Mouse (Mus musculus): Measurements from ENCODE around the gene Ndufaf8. TPM values are rescaled to one million over a fixed set of nuclear protein-coding genes. Genes with fewer than 3 reads are reported as not detected.
A peak's percentile ranks its signal among the peaks of the same experiment; 100 is the strongest.

Gene Ndufaf8
- polyA plus RNA-seq (2012; rRNA removed) = 43.5 and 50.7 TPM in 2 replicates

DNA sequence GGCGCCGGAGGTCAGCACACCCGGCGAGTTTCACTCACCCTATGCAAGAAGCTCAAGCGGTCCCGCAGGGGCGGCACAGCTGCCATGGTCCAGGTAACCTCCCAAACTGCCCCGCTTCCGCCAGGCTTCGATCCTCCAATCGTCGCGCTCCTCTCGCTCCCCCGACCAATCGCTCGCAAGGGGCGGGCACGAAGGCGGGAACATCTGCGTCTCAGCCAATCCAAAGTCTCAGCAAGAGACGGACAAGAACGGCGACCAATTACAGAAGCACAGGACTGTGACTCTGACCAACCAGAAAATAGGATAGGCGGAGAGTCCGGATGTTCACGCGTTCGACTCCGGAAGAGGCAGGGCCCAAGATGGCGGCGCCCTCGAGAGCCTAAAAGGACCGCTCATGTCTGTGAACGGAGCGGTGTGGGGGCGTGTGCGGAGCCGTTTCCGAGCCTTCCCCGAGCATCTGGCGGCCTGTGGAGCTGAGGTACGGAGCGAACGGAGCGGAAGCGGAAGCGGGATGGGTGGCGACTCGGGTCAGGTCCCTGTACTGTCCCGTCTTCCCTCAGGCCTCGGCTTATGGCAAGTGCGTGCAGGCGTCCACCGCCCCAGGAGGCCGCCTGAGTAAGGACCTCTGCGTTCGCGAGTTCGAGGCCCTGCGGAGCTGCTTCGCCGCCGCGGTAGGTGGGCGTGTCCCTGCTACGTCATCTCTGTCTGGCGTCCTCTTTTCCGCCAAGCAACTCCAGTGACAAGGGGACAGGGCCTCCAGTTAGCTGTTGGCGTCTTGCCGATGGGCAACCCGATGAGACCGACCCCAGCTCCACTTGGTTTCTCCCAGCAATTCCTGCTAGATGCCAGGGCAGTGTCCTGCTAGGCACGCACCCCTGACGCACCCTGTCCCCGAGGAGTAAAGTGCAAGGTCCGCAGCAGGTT, at the start of gene Ndufaf8, which contains the start of gene Tepsin:
Ndufaf8 (plus strand) TSS at position 341 of the 924 bp plus-strand sequence.
Tepsin (minus strand) TSS at position 144 of the 924 bp plus-strand sequence.
- Histone ChIP-seq H3K27me3 (ENCODE audit: control insufficient read depth, insufficient read depth, low read length) (no peaks in the 10 kb centered on the region), H3K4me1 (ENCODE audit: control insufficient read depth, insufficient read depth, low read length) (peaks cover 9% of the 10 kb centered on the region), H3K4me3 (replicated peaks; ENCODE audit: insufficient read depth, low read depth, low read length) (peak within 1 kb of the TSS; percentile 73), H3K27ac (ENCODE audit: insufficient read depth, low read length) (peak within 1 kb of the TSS; percentile 21)
- TF ChIP-seq CTCF (IDR thresholded peaks at IDR 0.05; ENCODE audit: borderline replicate concordance, insufficient read depth, low read depth, low read length) (no peak), POLR2A (IDR thresholded peaks at IDR 0.05; ENCODE audit: borderline replicate concordance, insufficient read depth, low read length) (peak; percentile 67; the same call in 1 of the 2 replicates)
- under 1% methylated on average over 77 of the region's 77 CpGs for WGBS
- peak; percentile 99 to 100 for DNase-seq

GRCm38 (mm10) chr11:120049067-120049466, 49.7 kb upstream of the Ndufaf8 start:
- TF ChIP-seq POLR2A (IDR thresholded peaks at IDR 0.05; ENCODE audit: borderline replicate concordance, insufficient read depth, low read length) (no peak), CTCF (IDR thresholded peaks at IDR 0.05; ENCODE audit: borderline replicate concordance, insufficient read depth, low read depth, low read length) (no peak)
- Histone ChIP-seq H3K4me1 (ENCODE audit: control insufficient read depth, insufficient read depth, low read length) (peaks cover 29% of the 10 kb centered on the region), H3K4me3 (replicated peaks; ENCODE audit: insufficient read depth, low read depth, low read length) (no peak overlapping the region), H3K27me3 (ENCODE audit: control insufficient read depth, insufficient read depth, low read length) (no peaks in the 10 kb centered on the region), H3K27ac (ENCODE audit: insufficient read depth, low read length) (no peak overlapping the region)
- DNase-seq = peak in 1 of 2 experiments; percentile 36
- 90% methylated on average over 8 of the region's 8 CpGs for WGBS

DNA sequence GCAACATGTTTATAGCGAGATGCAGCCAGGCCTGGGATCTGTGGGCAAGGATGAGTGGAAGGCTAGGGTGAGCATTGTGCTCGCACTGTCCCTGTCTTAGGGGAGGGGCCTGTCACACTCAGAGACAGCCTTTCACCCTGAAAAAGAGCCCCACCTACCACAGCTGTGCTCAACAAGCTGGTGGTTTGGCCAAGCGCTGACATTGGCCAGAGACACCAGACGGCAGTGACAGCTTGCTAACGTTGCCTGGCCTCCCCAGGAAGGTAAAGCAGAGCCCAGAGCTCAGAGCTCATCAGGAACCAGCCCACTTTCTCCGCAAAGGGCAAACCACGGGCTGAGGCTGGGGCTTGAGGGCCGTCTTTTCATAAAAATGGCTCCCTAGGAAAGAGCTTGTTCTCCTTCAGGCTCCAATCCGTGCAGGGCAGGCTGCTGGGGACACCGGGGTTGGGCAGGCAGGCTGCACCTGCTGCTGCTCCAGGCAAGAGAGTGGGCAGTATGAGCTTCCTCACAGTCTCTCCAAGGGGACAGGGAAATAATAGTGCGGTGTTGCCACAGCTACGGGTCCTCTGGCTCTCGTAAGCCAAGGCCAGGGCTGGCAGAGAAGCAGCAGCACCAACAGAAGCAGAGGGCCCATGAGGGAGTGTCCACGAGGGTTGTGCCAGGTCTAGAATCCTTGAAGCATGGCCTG, 47.5 kb upstream of the Ndufaf8 start:
- Histone ChIP-seq H3K4me1 (ENCODE audit: control insufficient read depth, insufficient read depth, low read length) (peaks cover 31% of the 10 kb centered on the region), H3K27ac (ENCODE audit: insufficient read depth, low read length) (peak overlapping the region; percentile 42), H3K27me3 (ENCODE audit: control insufficient read depth, insufficient read depth, low read length) (no peaks in the 10 kb centered on the region), H3K4me3 (replicated peaks; ENCODE audit: insufficient read depth, low read depth, low read length) (no peak overlapping the region)
- no peak for TF ChIP-seq CTCF (IDR thresholded peaks at IDR 0.05; ENCODE audit: borderline replicate concordance, insufficient read depth, low read depth, low read length)
- TF ChIP-seq POLR2A (IDR thresholded peaks at IDR 0.05; ENCODE audit: borderline replicate concordance, insufficient read depth, low read length) = no peak
- peak; percentile 59 to 68 for DNase-seq
- 16% methylated on average over 14 of the region's 14 CpGs for WGBS

- WGBS = 62% methylated on average over 9 of the region's 9 CpGs
- TF ChIP-seq CTCF (IDR thresholded peaks at IDR 0.05; ENCODE audit: borderline replicate concordance, insufficient read depth, low read depth, low read length) (no peak), POLR2A (IDR thresholded peaks at IDR 0.05; ENCODE audit: borderline replicate concordance, insufficient read depth, low read length) (no peak)
- Histone ChIP-seq H3K27ac (ENCODE audit: insufficient read depth, low read length) (no peak overlapping the region), H3K4me3 (replicated peaks; ENCODE audit: insufficient read depth, low read depth, low read length) (no peak overlapping the region), H3K27me3 (ENCODE audit: control insufficient read depth, insufficient read depth, low read length) (no peaks in the 10 kb centered on the region), H3K4me1 (ENCODE audit: control insufficient read depth, insufficient read depth, low read length) (peaks cover 39% of the 10 kb centered on the region)
- DNase-seq = peak in 1 of 2 experiments; percentile 14
Observed at GRCm38 (mm10) chr11:120052274-120052673, 46.5 kb upstream of the Ndufaf8 start.

DNA sequence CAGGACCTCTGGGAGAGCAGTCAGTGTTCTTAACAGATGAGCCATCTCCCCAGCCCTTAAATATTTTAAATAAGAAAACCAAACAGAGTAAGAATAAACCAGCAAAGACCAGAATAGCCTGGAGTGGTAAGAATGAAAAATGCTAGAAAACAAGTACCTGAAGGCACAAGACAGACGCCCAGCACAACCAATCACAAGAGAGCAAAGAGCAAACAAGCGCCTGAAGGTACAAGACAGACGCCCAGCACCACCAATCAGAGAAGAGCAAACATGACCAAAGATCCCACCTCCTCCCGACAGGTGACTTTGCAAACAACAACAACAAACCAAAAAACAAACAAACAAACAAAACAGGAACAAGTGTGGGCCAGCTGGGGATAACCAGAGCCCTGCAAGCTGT, 44.9 kb upstream of the Ndufaf8 start:
- Histone ChIP-seq H3K27ac (ENCODE audit: insufficient read depth, low read length) (no peak overlapping the region), H3K27me3 (ENCODE audit: control insufficient read depth, insufficient read depth, low read length) (no peaks in the 10 kb centered on the region), H3K4me3 (replicated peaks; ENCODE audit: insufficient read depth, low read depth, low read length) (no peak overlapping the region), H3K4me1 (ENCODE audit: control insufficient read depth, insufficient read depth, low read length) (peaks cover 33% of the 10 kb centered on the region)
- WGBS = 99% methylated on average over 4 of the region's 4 CpGs
- TF ChIP-seq CTCF (IDR thresholded peaks at IDR 0.05; ENCODE audit: borderline replicate concordance, insufficient read depth, low read depth, low read length) (no peak), POLR2A (IDR thresholded peaks at IDR 0.05; ENCODE audit: borderline replicate concordance, insufficient read depth, low read length) (no peak)
- no peak for DNase-seq

DNA sequence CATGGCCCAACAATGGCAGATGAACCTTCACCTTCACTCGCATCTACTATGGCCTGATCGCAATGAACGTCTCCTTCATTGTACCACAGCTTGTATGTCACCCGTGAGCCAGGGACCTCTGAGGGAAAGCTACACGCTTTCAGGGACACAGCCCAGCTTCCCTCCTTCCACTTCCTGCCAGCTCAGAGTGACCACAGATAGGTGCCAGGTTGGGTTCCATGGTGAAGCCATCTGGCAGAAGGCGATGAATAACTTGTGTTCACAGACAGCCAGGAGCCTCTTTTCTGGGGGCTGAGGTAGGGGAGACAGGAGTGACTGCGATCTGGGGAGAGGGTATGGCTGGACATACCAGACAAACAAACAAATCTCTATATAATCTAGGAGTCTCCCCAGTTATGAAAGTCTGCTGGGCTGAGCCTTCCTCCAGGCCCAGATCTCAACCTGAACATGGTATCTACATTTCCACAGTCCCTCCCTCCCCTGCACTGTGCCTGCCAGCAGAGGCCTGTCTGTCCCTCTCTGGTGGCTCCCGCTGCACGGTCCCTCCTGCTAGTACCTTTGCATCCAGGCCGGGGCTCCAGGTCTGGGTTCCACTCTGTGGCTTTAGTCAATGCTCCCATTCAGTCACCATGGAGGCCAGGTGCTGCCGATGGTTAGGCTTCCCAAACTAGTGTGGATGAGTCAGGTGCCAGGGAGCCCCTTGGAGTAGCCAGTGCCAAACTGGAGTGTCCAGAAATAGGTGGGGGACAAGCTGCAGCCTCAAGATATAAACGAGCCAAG, 42.6 kb upstream of the Ndufaf8 start:
- Histone ChIP-seq H3K4me1 (ENCODE audit: control insufficient read depth, insufficient read depth, low read length) (peaks cover 44% of the 10 kb centered on the region), H3K4me3 (replicated peaks; ENCODE audit: insufficient read depth, low read depth, low read length) (no peak overlapping the region), H3K27me3 (ENCODE audit: control insufficient read depth, insufficient read depth, low read length) (no peaks in the 10 kb centered on the region), H3K27ac (ENCODE audit: insufficient read depth, low read length) (peak overlapping the region; percentile 41)
- DNase-seq = peak; percentile 59 to 77
- WGBS = 18% methylated on average over 12 of the region's 12 CpGs
- TF ChIP-seq POLR2A (IDR thresholded peaks at IDR 0.05; ENCODE audit: borderline replicate concordance, insufficient read depth, low read length) (no peak), CTCF (IDR thresholded peaks at IDR 0.05; ENCODE audit: borderline replicate concordance, insufficient read depth, low read depth, low read length) (no peak)

- Histone ChIP-seq H3K4me3 (replicated peaks; ENCODE audit: insufficient read depth, low read depth, low read length) (no peak overlapping the region), H3K27me3 (ENCODE audit: control insufficient read depth, insufficient read depth, low read length) (no peaks in the 10 kb centered on the region), H3K27ac (ENCODE audit: insufficient read depth, low read length) (no peak overlapping the region), H3K4me1 (ENCODE audit: control insufficient read depth, insufficient read depth, low read length) (peaks cover 38% of the 10 kb centered on the region)
- DNase-seq = no peak
- 21% methylated on average over 8 of the region's 8 CpGs for WGBS
- TF ChIP-seq CTCF (IDR thresholded peaks at IDR 0.05; ENCODE audit: borderline replicate concordance, insufficient read depth, low read depth, low read length) = no peak
Observed at GRCm38 (mm10) chr11:120060634-120061033, 38.1 kb upstream of the Ndufaf8 start.
